Mouse (Mus musculus) lung, adult 18-20 months (tissue): ENCODE data around the gene Mcts1.

ENCODE experiments used
- DNase-seq, 2 experiments: peaks; one replicate each; pipeline ENCODE4 v3.0.0; 2022; ENCODE audit warnings: mixed read lengths in 2 of 2

Gene Mcts1

DNA sequence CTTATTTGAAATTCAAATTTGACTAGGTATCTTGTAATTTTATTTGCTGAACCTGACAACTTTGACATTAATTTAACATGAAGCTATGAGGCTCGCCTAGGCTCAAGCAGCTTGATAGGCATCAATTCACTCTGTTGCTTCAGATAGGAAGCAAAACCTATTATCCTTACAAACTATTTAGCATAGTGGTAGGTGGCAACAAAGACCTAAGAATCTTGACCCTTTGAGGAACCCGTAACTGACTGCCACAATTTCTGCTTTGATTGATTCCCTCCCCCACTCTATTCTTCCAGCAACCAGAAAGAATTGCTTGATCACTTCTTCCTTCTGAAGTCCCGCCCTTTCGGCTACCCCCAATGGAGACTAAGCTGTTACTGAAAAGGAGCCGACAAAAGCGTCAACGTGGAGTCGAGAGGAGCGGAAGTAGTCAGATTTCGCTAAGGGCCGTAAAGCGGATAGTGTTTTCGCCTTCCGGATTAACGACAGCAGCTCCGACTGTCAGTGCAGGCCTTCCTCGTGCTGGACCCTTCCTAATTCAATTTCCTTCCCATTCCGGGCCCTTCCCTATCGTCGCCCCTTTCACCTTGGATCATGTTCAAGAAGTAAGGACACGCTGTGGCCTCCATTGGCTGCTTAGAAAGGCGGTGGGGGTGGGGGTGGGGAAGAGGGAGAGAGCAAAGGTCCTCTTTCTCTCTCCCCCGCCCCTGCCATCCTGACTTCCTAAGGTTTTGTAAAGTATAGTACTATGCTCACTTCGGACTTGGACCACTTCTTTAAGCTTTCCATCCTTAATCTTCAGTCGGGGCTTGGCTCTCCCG lies at the start of gene Mcts1:
TSS of gene Mcts1 (plus strand) at position 402 of the 818 bp plus-strand sequence.
- DNase-seq: peak; percentile 79 to 83

DNA sequence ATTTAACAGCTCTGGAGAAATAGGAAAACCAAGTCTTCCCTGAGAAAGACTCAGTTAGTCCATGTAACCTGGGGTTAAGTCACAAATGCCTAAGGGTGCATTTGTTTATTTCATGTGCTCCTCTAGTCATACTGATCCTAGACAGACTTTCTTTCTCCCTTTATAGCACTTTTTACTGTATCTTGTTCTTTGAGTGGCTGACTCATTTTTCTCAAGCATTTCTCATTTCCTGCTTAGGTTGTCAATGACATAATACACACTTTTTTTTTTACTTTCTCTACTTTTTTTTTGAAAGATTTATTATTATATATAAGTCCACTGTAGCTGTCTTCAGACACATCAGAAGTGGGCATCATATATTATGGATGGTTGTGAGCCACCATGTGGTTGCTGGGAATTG lies 47.1 kb upstream of the Mcts1 start:
- DNase-seq: no peak

DNA sequence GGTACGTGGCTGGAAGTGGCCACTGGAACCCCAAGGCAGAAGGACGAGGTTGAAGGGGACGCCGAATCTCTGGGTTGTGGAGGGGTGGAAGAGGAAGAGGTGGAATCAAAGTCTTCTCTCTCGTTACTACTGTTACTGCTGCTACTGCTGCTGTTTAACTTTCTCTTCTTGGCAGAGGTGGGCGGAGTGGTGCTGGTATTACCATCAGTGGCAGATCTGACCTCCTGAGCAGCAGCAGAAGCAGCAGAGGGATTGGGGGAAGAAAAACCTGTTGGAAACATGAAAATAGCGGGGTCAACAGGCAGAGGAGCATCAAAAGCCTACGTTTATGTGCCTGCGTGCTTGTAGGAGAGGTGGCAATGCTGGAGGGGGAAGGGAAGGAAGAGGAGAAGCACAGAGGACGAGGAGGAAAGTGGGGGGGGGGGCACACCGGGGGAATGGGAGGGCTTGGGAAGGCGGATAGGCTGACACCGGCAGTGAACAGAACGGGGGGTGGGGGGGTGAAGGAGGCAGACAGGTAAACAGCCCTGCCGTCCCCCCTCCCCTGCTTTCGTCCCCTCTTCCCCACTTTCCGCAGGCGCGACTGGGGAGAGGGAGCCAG lies 36.3 kb upstream of the Mcts1 start:
- DNase-seq: peak; percentile 12 to 17

DNA sequence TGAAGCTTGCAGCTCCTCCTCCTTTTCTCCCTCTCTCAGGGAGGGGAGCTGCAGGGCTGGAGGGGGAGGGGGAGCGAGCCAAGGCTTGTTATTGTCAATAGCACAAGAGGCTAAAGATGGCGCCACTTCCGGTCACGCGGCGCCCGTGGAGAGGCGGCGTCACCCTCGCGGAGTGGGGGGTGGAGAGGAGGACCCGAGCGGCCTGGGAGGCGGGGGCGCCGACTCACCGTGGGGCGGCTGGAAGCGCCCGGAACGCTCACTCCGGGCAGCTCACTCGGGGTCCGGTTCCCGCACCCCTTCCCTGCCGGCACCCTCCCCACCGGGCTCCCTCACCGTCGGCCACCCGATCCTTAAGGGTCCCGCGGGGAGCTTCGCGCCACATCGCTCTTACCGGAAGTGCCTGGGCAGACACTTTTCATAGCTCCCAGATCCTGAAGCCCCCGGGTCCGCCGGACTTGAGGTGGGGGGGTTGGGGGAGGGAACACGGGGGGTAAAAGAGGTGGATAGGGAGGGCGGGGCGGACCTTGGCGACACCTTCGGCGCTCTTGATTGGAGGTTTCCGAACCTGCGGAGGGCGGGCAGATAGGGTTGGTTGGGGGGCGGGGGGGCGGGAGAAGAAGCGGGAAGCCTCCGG lies 35.7 kb upstream of the Mcts1 start:
- DNase-seq: peak; percentile 91 to 93

DNA sequence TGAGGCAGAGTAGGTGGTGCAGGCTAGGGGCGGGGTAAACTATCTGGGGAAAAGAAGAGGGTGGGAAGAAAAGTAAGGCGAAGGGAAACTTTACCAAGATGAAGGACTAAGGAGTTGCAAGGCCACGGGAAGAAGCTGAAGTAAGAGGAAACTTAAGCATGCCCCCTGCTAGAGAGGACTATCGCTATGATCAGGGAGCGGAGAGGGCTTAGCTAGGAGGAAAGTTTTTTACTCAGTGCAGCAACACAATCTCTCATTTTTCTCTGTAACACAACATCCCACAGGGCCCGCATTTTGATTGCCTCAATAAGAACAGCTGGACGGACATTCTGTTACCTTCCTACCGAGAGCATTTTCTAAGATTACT lies 35.2 kb upstream of the Mcts1 start:
- no peak for DNase-seq

DNA sequence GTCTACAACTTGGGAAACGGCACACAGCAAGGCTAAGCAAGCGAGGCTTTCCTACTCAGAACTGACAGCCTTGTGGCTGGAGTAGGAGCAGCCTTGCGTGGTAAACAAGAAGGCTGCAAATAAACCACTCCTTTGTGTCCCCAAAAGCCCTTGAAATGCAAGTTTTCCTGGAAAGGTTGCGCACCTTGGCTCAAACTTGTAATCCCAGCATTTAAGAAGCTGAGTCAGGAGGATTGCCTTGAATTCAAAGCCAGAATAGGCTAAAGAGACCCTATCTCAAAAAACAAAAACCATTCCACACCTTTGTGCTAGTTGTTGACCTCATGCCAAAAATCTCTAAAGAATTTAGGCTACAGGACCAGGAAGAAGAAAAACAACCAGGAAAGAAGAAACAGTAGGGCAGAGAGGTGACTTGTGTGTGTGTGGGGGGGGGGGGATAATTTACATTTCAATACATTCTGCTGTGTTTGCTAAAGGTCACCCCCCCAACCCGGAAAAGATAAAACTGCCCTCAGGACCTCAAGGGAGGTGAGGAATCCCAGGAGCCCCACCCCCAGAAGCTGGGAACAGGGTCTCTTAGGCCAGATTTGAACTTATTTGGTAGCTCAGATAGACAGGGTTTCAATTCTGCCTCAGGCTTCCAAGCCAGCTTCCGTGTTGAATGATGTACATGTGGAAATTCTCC lies 33.7 kb upstream of the Mcts1 start:
- no peak for DNase-seq

DNA sequence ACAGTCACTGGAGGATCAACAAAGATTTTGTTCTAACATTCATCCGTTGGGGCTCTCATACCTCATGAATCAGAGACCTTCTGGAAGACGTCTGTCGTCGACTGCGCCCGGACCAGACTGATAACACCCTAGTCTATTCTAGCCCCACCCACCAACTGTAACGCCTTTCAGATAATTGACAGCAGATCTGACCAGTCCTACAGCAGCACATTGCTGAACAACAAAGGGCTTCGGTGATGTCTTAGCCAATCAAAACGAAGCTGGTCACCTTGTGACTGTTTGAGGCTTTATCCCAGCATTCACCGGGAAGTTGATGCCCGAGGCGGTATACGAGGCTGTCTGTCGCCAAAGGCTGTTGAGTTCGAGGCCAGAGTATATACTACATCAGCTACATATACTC lies 24.3 kb upstream of the Mcts1 start, which contains the start of gene Cul4b:
TSS of gene Cul4b (minus strand) at position 119 of the 400 bp plus-strand sequence.
- DNase-seq: no peak

DNA sequence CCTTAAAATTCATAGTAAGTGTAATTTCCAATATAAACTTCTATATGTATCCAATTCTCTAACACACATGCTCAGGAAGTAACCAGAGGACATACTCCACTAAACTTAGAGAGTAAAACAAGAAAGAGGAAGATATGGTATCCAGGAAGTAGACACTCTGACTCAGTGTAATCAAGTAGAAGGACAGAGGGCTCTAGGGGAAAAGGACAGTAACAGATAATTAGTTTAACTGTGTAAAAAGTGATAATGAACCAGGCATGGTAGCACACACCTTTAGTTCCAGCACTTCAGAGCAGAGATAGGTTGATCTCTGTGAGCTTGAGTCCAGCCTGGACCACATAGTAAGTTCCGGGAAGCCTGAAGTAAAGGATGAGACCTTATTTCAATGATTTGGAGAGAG lies 19.2 kb upstream of the Mcts1 start:
- DNase-seq: no peak

DNA sequence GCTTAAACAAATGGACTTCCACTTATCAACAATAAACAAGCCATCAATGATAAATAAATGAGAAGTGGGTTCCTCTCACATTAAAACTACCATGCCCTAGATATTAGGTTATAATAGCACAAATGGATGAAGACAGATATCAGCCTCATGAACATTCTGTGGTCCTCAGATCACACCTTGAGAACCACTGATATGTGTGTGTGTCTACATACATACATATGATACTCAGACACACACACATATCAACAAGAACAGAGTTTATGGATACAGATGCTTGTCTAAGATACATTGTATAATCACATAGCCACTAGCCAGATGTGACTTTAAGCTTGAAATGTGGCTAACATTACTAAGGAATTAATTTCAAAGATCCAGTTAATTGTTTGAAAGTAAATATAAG lies 17.1 kb upstream of the Mcts1 start:
- no peak for DNase-seq

DNA sequence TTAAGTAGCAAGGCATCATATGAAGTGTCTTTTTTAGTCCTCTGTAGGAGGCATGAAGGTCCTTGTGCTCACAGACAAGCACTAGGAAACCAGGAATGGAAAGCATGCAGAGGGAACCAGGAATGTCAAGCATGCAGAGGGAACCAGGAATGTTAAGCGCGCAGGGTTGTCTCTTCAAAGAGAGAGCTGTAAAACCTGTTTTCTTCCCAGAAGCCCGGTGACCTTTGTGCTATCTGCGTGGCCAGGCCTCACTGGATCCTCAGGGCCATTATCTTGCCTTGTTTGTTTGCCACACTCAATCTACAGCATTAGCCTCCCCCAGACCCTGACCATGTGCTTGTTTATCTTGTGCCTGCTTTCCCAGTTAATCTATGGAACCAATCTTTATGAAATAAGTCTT lies 10.6 kb upstream of the Mcts1 start:
- peak; percentile 21 to 33 for DNase-seq

DNA sequence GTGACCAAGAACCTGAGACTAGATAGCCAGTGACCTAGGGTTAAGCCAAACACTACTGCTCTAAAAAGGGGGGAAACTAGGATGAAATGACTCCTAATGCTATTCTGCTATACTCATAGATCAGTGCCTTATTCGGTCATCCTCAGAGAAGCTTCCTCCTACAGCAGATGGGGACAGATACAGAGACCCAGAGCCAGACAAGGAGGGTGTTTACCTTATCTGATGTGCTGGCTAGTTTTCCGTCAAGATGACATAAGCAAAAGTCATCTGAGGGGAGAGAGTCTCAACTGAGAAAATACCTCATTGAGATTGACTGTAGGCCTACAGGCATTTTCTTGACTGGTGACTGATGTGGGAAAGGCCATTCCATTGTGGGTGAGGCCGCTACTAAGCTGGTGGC lies 8.6 kb upstream of the Mcts1 start:
- no peak for DNase-seq

DNA sequence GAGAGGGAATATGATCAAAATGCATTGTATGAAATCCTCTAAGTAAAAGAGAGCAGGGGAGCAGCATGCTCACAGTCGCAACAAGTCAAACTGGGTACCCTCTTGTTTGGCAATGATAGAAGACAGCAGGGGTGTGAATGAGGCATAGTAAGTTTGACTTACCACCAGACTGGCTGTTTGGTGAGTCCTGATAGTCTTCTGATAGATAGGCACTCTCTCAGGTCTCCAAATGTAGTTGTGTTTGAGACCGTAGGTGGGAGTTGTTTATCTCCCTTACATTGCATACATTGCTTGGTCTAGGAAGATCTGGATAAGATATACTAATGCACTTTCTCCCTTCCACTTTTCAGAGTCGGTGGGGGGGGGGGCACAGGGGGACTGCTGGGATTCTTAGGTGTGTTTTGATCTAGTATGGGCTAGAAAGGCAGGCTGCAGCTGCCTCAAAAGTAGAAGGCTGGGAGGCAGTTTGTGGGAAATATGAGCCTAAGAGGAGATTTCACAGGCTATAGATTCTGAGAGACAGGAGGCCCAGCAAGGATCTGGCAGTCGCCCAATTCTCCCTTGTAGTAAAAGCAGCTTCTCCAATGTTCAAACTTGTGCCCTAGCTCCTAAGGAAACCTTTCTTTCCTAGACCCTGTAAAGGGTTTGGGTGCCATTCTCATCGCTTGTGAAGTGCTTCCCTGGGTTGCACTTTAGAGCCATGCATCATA lies 7.0 kb upstream of the Mcts1 start:
- no peak for DNase-seq

DNA sequence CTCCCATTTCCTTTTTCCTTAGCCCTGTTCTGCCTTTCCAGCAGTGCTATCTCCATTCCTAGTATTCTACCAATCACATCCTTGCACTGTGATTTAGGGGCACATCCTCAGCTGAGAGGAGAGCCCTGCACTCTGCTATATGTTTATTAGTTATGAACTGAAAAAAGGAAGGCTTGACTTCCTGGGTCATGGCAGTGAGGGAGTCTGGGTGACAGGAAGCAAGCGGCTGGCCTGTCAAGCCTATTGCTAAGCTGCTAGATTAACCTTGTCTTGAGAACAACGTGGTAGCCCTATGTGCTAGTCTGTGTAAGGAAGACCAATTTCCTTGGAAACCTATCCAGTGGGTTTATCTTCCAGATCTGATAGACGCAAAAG lies 604 bp downstream of the Mcts1 start:
- peak; percentile 3 to 5 for DNase-seq

DNA sequence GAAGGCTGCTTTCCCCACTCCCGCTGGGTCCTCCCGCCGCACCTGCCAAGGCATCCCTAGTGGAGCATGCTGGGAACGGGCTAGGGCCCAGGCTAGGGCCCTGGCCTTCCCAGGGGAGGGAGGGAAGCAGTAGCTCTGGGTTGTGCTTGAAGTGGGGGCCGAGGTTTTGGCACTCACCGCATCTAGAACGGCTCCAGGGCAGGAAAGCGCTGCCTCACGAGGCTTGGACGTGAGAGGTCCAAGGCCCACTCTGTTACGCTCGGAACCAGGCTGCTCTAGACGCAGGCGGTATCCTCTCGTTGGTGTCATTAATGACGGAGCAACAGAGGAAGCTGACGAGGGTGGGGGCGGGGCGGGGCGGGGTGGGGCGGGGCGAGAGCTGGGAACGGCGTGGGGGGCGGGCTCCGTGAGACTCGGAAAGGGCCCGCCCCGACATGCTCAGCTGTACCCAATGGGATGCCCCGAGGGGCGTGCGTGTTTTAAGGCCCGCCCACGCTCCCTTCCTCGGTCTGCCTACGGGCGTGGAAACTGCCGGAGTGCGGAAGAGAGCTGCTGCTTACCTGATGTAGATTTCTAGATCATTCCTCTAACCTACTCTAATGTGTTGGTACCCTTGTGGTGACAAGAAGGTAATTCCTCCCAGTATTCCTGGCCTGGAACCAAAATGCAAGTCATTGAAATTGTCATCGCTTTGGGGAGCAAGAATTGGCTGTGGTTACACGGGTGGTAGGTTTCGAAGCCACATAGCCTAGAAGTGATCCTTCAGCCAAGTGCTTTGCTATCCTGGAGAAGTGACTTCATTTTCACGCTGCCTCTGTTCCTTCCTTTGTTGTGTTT lies 34.6 kb downstream of the Mcts1 start, which contains the start of gene C1galt1c1:
TSS of gene C1galt1c1 (minus strand) at position 287 of the 837 bp plus-strand sequence.
- DNase-seq: peak; percentile 93 to 94

DNA sequence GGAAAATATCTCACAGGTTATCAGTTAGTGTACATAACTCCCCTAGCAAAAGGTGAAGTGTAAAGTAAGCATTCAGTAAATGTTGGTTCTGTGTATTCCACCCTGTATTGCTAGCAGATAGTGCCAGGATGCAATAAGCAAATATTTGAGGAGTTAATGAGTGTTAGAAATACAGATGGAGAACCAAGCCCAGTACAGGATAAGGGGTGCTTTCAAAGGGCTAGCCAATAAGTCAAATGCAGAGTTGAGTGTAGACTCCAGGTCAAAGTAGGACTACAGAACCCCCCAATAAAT lies 35.2 kb downstream of the Mcts1 start:
- DNase-seq: no peak

DNA sequence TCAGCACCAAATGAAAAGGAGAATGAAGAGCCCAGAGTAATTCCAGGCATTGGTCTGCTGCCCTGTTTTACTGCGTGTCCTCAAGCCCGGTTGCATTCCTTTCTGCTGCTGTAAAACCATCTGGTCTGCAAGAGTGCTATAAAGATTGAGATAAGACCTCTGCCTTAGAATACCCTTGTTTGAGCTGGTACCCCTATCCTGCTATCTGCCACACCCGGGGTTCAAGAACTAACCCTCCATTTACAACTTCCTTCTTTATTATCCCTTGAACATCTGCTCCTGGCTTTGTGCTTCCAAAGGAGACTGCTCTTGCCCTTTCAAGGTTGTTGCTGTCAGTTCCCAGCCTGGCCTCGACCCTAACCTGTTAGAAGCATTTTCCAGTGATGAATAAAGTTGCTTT lies 41.1 kb downstream of the Mcts1 start:
- DNase-seq: no peak

DNA sequence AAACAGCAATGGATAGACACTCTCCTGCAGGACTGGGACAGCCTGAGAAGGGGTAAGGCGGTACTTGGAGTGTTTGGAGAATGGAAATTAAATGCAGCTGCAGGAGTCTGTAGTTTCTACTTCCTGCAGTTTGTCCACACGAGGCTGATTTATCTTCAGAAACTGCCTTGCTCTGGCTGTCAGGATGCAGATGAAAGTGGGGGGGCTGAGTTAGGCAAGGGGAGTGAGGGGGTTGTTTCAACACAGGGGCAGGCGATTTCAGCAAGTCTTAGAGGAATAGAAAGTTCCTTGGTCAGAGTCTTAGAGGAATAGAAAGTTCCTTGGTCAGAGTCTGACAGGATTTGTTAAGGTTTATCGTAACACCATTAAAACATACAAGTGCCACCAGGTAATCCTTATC lies 41.8 kb downstream of the Mcts1 start:
- no peak for DNase-seq

DNA sequence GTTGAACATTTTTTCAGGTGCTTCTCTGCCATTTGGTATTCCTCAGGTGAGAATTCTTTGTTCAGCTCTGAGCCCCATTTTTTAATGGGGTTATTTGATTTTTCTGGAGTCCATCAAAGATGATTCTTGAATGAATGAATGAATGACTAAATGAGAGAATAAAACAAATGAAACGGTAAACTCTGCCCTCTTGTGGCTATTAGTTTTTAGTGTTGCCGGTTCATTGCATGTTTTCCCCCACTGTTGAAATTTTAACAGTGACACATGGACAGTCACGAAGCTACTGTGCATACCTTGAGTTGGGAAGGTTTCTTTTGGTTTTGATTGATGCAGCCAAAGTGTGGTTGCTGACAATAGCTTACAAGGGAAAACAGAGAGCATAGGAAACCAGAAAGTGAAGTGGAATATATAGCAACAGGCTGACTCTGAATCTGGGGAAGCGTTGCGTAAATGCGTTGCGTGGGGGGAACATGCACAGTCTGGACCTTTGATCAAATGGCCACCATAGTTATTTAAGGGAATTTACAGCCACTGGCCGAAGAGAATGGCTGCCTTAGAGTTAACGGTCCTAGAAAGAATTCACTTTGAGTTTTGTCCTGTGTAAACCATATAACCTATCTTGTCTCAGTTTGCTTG lies 50.1 kb downstream of the Mcts1 start:
- no peak for DNase-seq

DNA sequence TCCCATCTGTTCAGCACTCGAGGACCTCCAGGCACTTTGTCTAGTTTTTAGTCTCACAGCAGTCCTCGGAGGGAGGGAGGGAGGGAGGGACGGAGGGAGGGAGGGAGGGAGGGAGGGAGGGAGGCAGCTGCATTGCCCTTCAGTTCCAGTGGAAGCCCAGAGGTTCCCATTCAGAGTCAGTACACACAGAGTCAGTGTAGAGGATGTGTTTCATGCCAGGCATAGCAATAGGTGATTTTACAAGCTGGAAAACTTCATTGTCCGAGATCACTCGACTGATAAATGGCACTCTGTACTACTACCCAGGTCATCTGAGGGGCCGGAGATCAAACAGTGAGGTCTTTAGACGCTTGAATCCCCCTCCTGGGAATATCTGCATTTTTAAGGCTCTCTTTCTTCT lies 50.8 kb downstream of the Mcts1 start:
- no peak for DNase-seq

DNA sequence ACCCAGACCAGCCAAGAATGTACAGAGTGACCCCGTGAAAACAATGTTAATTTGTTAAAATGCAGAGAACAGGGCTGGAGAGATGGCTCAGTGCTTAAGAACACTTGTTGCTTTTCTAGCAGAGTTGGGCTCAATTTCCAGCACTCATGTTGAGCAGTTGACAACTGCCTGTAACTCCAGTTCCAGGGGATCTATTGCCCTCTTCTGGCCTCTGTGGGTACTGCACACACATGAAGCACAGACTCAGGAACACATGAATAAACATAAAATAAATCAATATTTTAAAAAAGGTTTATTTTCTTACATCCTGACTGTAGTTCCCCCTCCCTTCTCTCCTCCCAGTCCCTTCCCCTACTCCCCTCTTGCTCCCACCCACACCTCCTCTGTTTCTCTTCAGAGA lies 52.8 kb downstream of the Mcts1 start:
- DNase-seq: no peak

DNA sequence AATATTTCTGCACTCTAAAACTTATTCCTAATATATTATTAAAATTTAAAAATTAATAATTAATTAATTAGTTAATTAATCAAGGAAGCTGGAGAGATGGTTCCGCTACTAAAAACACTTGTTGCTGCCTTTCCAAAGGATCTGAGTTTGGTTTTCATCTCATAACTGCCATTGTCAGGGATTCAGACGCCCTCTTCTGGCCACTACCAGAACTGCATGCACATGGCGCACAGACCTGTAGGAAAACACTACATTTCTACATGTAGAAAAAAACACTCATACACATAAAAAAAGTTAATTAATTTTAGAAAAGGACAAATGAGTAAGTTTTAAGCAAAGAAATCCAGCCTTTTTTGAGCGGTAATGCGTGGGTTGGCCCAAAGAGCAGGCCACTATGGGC lies 54.3 kb downstream of the Mcts1 start:
- no peak for DNase-seq
